Mouse (Mus musculus) spleen, postnatal 4 days (tissue): ENCODE results near the gene Bcl7b.

Experiments
- DNase-seq, 2 experiments: peaks; one replicate each; pipeline ENCODE4 v3.0.0; 2022; ENCODE audit warnings: low spot score in 2 of 2

The Bcl7b gene

GRCm38 (mm10) chr5:135169479-135169878 is 1.4 kb downstream of the Bcl7b start:
- DNase-seq, result no peak

DNA sequence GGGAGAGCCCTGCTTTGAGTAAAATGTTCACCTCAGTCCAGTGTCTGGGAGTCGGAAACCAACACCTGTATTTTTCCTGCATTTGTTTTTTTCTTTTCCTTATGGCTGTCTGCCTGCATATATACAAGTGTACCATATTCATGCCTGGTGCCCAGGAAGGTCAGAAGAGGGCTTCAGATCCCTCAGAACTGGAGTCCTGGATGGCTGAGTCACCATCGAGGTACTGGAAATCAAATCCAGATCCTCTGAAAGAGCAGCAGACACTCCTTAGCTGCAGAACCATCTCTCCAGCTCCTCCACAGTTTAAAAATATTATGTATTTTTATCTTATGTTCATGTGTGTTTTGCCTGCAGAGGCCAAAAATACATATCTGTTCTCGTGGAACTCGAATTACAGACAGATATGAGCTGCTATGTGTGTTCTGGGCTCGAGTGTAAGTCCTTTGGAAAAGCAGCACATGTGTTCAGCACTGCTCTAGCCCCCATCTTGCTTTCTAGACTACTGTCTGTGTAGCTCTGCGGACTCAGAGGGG is 3.7 kb downstream of the Bcl7b start:
- no peak for DNase-seq

DNA sequence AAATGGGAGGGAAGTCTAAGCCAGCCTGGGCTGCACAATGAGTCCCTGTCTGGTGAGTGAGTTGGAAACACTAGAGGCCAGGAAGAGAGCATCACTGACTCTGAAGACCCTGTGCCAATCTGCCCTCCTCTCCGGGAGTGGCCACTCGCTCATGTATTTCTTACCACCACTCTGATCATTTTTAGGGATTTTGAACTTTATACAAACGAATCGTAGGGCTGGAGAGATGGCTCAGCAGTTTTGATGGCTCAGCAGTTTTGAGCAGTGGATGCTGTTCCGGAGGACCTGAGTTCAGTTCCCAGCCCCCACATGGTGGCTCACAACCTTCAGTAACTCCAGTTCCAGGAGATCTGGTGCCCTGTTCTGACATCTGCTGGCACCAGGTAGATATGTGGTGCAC is 4.9 kb downstream of the Bcl7b start:
- no peak for DNase-seq

- no peak for DNase-seq
Measured at GRCm38 (mm10) chr5:135175086-135175485, 7.0 kb downstream of the Bcl7b start.

GRCm38 (mm10) chr5:135178523-135178922 is 10.4 kb downstream of the Bcl7b start:
- DNase-seq, result no peak

DNA sequence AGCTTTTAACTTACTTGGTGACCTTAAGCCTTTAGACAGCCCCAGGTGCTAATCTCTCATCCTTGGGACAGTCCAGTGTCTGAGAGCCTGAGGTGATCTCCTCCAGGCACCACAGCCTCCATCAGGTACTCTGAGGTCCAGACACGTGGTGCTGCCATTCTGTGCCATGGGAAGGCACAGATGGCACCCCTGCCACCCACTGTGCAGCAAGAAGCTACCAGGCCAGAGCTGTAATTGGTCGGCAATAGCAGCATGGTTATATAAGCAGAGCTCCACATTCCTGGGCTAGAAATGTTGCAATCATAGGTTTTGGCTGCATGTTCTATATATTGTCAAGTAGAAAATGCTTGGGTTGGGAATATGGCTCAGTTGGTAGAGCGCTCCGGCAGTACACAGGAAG is 10.9 kb downstream of the Bcl7b start:
- no peak for DNase-seq

- no peak for DNase-seq
Measured at GRCm38 (mm10) chr5:135179616-135180015, 11.5 kb downstream of the Bcl7b start.

- DNase-seq, result no peak
Measured at GRCm38 (mm10) chr5:135180796-135181195, 12.7 kb downstream of the Bcl7b start.

- DNase-seq, result no peak
Measured at GRCm38 (mm10) chr5:135181776-135182175, 13.7 kb downstream of the Bcl7b start.

- no peak for DNase-seq
Measured at GRCm38 (mm10) chr5:135183131-135183861, 15.2 kb downstream of the Bcl7b start.

GRCm38 (mm10) chr5:135185016-135185415 is 16.9 kb downstream of the Bcl7b start:
- no peak for DNase-seq

- DNase-seq, result peak in 1 of 2 experiments; percentile 45
Measured at GRCm38 (mm10) chr5:135185596-135185995, 17.5 kb downstream of the Bcl7b start.

- no peak for DNase-seq
Measured at GRCm38 (mm10) chr5:135186231-135186620, 18.1 kb downstream of the Bcl7b start.

DNA sequence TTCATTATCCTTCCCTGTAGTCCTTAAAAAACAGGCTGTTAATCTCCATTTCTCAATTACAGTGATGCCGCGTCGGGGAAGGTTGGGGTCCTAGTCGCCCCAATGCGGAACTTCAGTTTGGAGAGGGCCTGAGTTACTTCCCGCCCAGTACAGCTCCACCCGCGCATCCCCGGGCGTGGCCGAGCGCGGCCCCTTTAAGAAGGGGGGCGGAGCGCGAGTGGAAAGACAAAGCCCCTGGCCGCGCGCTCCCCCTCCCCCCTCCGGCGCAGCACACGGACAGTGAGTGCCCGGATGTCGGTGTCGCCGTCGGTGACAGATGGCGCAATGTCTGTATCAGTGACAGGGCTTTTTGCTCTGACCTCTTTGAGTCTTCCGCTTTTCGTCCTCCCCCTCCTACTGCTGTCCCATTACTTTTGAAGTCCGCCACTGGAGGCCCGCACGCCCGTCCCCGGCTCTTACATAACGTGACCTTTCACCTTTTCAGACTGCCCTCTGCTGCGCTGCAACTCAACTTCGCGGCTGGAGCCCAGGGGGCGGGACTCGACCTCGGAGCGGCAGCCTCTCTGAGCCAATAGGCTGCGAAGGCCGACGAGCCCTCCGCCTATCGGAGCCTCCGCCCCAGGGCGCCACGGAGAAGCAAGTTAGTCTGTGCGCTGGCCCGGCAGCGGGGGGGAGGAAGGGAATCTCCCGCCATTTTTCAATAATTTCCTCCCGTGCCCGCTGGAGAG is 18.7 kb downstream of the Bcl7b start, which contains the start of gene Baz1b:
Gene Baz1b (plus strand): TSS at position 644 of the 728 bp plus-strand sequence.
- DNase-seq, result peak; percentile 98 to 99

DNA sequence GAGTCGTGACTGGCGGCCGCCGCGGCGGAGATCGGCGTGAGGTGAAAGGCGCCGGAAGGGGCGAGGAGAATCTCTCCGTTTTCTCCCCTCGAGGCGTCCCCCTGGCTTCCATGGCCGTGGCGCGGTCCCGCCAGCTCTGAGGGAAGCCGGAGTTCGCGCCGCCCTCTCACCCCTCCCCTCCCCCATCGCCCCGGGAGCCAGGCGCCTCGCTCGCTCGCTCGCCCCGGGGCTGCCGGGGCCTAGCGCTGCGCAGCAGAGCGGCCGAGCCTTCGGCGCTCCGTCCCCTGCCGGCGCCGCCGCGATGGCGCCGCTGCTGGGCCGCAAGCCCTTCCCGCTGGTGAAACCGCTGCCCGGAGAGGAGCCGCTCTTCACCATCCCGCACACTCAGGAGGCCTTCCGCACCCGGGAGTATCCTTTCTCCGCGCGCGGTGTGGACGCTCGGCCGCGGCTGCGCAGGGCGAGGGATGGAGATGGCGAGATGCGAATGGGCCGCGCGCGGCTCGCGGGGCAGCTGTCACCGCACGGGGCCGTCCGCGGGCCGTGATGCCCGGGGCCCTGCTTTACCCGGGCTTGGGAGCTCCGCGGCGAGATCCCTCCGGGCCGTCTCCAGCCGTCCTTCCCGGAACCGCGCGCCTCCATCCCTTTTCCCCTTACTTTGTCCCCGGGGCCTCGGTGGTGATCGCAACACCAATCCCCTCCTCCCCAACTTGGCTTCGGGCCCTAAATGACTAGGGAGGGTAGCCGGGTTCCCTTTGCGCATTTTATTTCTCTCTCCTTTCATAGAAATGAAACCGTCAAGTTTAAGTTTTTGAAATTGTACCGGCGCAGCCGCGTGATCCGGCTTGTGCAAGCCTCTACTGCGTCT is 19.5 kb downstream of the Bcl7b start:
- DNase-seq, result peak; percentile 43 to 81

DNA sequence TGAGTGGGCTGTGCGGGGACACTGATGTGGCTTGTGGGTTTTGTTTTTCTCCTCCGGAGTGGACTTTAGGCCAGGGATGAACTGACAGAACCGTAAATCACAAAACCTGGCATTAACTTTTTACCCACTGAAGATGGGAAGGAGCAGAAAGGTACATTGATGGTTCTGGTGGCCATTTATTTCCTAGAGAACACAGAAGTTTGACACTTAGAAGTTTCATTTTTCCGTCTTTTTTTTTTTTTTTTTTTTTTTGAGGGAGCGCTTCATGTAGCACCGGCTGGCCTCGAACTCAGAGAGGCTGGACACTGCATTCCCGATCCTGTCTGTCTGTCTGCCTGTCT is 20.1 kb downstream of the Bcl7b start:
- no peak for DNase-seq

DNA sequence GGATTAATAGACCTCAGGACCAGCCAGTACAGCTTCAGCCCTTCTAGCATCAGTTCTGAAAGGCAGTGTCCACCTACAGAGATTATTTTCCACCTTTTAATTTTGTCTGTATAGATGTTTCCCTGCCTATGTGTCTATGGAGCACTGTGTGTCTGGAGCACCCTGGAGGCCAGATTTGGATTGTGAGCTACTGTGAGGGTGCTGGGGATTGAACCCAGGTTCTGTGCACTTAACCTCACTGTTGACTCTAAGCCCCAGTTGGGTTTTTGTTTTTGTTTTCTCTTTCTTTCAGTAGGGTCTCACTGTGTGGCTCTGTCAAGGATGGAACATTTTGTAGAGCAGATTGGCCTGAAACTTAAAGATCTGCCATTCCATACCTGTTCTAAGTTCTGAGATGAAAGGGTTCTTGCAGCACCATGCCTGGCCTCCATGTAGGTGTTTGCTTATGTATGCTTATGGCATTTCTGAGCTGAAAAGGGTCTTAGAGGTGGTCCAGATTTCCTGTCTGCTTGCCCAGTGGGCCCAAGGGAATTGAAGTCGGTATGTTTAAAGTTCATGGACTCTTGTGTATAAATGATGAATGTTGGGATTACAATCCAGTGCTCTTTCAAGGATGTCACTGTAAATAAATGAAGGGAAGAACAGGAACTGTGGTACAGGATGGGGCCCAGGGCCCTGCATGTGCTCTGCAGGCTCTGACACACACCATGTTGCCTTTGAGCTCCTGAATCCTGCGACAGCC is 21.4 kb downstream of the Bcl7b start:
- no peak for DNase-seq

- DNase-seq, result peak; percentile 71 to 87
Measured at GRCm38 (mm10) chr5:135191620-135192019, 23.5 kb downstream of the Bcl7b start.

DNA sequence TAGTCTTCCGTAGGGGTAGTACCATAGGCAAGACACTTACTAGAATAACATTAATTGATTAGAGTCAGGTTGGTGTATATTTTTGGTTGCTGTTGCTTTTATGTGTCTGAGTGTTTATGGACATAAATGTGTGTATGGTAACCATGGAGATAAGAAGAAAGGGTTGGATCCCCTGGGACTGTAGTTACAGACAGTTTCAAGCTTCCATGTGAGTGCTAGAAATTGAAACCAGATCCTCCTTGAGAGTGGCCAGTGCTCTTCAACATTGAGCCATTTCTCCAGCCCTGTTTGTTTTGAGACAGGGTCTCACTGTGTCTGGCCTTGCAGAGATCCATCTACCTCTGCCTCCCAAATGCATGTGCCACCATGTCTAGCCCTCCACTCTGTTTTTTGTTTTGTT is 24.3 kb downstream of the Bcl7b start:
- DNase-seq, result no peak

- no peak for DNase-seq
Measured at GRCm38 (mm10) chr5:135196367-135196766, 28.3 kb downstream of the Bcl7b start.

- DNase-seq, result no peak
Measured at GRCm38 (mm10) chr5:135202763-135203162, 34.7 kb downstream of the Bcl7b start.
